Mouse (Mus musculus): ENCODE results near the gene Znrf2. TPM values are rescaled to one million over a fixed set of nuclear protein-coding genes. Genes with fewer than 3 reads are reported as not detected.

Znrf2 gene
- polyA plus RNA-seq, 1 experiment from 2014 or later = 2.3 TPM

DNA sequence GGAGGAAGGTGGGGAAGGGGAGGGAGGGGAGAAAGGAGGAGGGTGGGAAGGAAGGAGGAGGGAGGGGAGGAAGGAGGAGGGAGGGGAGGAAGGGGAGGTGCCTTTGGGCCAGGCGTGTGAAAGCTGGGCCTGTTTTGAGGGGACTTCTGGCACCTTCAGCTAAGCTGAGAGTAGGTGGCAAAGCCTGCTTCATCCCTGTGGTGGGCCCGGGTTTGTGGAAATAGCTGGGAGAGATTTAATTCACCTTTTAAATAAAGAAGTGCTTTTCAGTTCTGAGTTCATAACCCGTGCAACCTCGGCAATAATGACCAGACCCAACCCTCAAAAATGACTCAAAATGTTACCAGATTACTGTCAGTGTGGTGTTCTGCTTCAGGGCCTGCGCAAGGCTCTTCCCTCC, 116.5 kb downstream of the Znrf2 start:
- DNase-seq (ENCODE audit: low spot score) (no peak), ATAC-seq (ENCODE audit: insufficient number of reproducible peaks, low FRiP score, low TSS enrichment, low read depth) (no peak)
- Histone ChIP-seq H3K9me3 (ENCODE audit: control insufficient read depth, low read length) (no peaks in the 10 kb centered on the region), H3K9ac (ENCODE audit: low read length) (no peak overlapping the region), H3K36me3 (ENCODE audit: control insufficient read depth, insufficient read depth, low read length) (no peaks in the 10 kb centered on the region), H3K27ac (replicated peaks; ENCODE audit: low read depth, low read length) (no peak overlapping the region), H3K4me1 (ENCODE audit: control insufficient read depth, insufficient read depth, low read length) (no peaks in the 10 kb centered on the region), H3K4me2 (ENCODE audit: low read depth, severe bottlenecking) (no peak overlapping the region), H3K27me3 (ENCODE audit: control insufficient read depth, insufficient read depth, low read length) (no peaks in the 10 kb centered on the region), H3K4me3 (ENCODE audit: low read depth, low read length) (no peak overlapping the region)
- WGBS = 78% methylated on average over 5 of the region's 5 CpGs

GRCm38 (mm10) chr6:54933866-54934265, 117.2 kb downstream of the Znrf2 start:
- H3K9me3 ChIP-seq (ENCODE audit: control insufficient read depth, low read length) = no peaks in the 10 kb centered on the region
- no peaks in the 10 kb centered on the region for H3K27me3 ChIP-seq (ENCODE audit: control insufficient read depth, insufficient read depth, low read length)
- no peak overlapping the region for H3K4me2 ChIP-seq (ENCODE audit: low read depth, severe bottlenecking)
- ATAC-seq (ENCODE audit: insufficient number of reproducible peaks, low FRiP score, low TSS enrichment, low read depth) (no peak), DNase-seq (ENCODE audit: low spot score) (no peak)
- H3K4me3 ChIP-seq (ENCODE audit: low read depth, low read length) = no peak overlapping the region
- no peak overlapping the region for H3K27ac ChIP-seq (replicated peaks; ENCODE audit: low read depth, low read length)
- WGBS = 80% methylated on average over 3 of the region's 3 CpGs
- H3K9ac ChIP-seq (ENCODE audit: low read length) = no peak overlapping the region
- no peaks in the 10 kb centered on the region for H3K4me1 ChIP-seq (ENCODE audit: control insufficient read depth, insufficient read depth, low read length)
- H3K36me3 ChIP-seq (ENCODE audit: control insufficient read depth, insufficient read depth, low read length) = no peaks in the 10 kb centered on the region

DNA sequence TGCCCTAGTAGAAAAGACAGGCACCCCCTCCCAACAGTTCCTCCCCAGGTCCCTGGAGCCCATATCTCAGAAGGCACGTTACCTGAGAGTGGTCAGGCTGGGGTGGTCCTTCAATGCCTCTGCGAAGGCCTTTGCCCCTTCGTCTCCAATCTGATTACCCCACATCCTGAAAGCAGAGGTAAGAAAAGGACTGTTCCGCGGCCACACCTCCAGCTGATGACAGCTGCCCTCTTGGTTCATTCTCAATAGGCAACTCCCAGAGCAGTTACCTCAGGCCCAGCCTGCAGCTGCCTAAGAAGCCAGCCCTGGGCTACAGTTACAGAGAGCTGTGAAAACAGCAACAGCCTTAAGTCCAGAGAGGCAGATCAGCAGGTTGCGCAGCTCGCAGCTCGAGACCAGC, 117.6 kb downstream of the Znrf2 start:
- H3K27ac ChIP-seq (replicated peaks; ENCODE audit: low read depth, low read length) = no peak overlapping the region
- 92% methylated on average over 8 of the region's 8 CpGs for WGBS
- no peak overlapping the region for H3K4me3 ChIP-seq (ENCODE audit: low read depth, low read length)
- no peaks in the 10 kb centered on the region for H3K9me3 ChIP-seq (ENCODE audit: control insufficient read depth, low read length)
- no peaks in the 10 kb centered on the region for H3K27me3 ChIP-seq (ENCODE audit: control insufficient read depth, insufficient read depth, low read length)
- H3K36me3 ChIP-seq (ENCODE audit: control insufficient read depth, insufficient read depth, low read length) = no peaks in the 10 kb centered on the region
- DNase-seq (ENCODE audit: low spot score) (no peak), ATAC-seq (ENCODE audit: insufficient number of reproducible peaks, low FRiP score, low TSS enrichment, low read depth) (no peak)
- H3K9ac ChIP-seq (ENCODE audit: low read length) = no peak overlapping the region
- H3K4me2 ChIP-seq (ENCODE audit: low read depth, severe bottlenecking) = no peak overlapping the region
- H3K4me1 ChIP-seq (ENCODE audit: control insufficient read depth, insufficient read depth, low read length) = no peaks in the 10 kb centered on the region

- no peak overlapping the region for H3K4me3 ChIP-seq (ENCODE audit: low read depth, low read length)
- ATAC-seq (ENCODE audit: insufficient number of reproducible peaks, low FRiP score, low TSS enrichment, low read depth) (no peak), DNase-seq (ENCODE audit: low spot score) (no peak)
- H3K36me3 ChIP-seq (ENCODE audit: control insufficient read depth, insufficient read depth, low read length) = no peaks in the 10 kb centered on the region
- no peaks in the 10 kb centered on the region for H3K4me1 ChIP-seq (ENCODE audit: control insufficient read depth, insufficient read depth, low read length)
- H3K9ac ChIP-seq (ENCODE audit: low read length) = no peak overlapping the region
- WGBS = 83% methylated on average over 5 of the region's 5 CpGs
- H3K9me3 ChIP-seq (ENCODE audit: control insufficient read depth, low read length) = no peaks in the 10 kb centered on the region
- no peak overlapping the region for H3K27ac ChIP-seq (replicated peaks; ENCODE audit: low read depth, low read length)
- no peaks in the 10 kb centered on the region for H3K27me3 ChIP-seq (ENCODE audit: control insufficient read depth, insufficient read depth, low read length)
- no peak overlapping the region for H3K4me2 ChIP-seq (ENCODE audit: low read depth, severe bottlenecking)
Measured at GRCm38 (mm10) chr6:54934930-54935329, 118.2 kb downstream of the Znrf2 start.

DNA sequence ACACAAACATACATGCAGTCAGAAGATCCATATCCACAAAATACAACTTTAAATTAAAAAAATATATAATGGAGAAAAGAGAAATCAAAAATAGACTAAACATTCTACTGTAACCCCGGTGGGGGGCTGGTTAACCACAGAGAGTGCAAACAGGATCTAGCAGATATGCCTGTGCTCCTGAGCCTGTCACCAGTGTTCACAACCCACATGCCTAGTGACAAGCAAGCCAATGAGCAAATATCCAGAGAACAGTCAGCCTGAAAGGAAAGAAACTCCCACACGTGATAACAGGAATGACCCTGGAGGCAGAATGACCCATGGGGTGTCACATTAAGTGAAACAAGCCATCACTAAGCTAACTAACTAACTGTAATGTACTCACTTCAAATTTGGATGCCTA, 119.8 kb downstream of the Znrf2 start:
- WGBS = 74% methylated on average over 2 of the region's 2 CpGs
- no peak for ATAC-seq (ENCODE audit: insufficient number of reproducible peaks, low FRiP score, low TSS enrichment, low read depth)

DNA sequence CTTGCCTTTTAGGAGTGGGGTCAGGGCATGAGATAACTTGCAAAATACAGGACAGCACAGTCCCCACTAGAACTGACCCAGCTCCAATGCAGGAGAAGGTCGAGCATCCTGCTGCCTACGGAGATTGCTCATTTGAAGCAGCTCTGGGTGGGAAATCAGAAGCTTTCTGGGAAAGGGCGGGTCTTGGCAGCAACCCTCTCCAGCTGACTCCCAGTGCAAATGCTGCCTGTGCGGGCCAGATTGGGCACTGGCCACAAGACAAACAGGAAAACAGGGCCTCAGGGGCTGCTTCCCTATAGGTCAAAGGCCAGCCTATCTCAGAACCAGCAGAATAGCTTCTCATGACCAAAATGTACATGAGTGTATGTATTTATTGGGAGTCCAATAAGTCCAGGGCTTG, 122.9 kb downstream of the Znrf2 start:
- Histone ChIP-seq H3K9me3 (ENCODE audit: control insufficient read depth, low read length) (no peaks in the 10 kb centered on the region), H3K4me2 (ENCODE audit: low read depth, severe bottlenecking) (no peak overlapping the region), H3K36me3 (ENCODE audit: control insufficient read depth, insufficient read depth, low read length) (no peaks in the 10 kb centered on the region), H3K27me3 (ENCODE audit: control insufficient read depth, insufficient read depth, low read length) (peaks cover 11% of the 10 kb centered on the region), H3K4me3 (ENCODE audit: low read depth, low read length) (no peak overlapping the region), H3K4me1 (ENCODE audit: control insufficient read depth, insufficient read depth, low read length) (no peaks in the 10 kb centered on the region), H3K27ac (replicated peaks; ENCODE audit: low read depth, low read length) (no peak overlapping the region), H3K9ac (ENCODE audit: low read length) (no peak overlapping the region)
- 69% methylated on average over 4 of the region's 4 CpGs for WGBS
- ATAC-seq (ENCODE audit: insufficient number of reproducible peaks, low FRiP score, low TSS enrichment, low read depth) = no peak
- no peak for DNase-seq (ENCODE audit: low spot score)

More for the DNA sequence above, 119.8 kb downstream of the Znrf2 start:
- H3K9ac ChIP-seq (ENCODE audit: low read length) = no peak overlapping the region
- H3K27ac ChIP-seq (replicated peaks; ENCODE audit: low read depth, low read length) = no peak overlapping the region
- no peak overlapping the region for H3K4me2 ChIP-seq (ENCODE audit: low read depth, severe bottlenecking)
- H3K27me3 ChIP-seq (ENCODE audit: control insufficient read depth, insufficient read depth, low read length) = no peaks in the 10 kb centered on the region
- H3K4me1 ChIP-seq (ENCODE audit: control insufficient read depth, insufficient read depth, low read length) = no peaks in the 10 kb centered on the region
- H3K9me3 ChIP-seq (ENCODE audit: control insufficient read depth, low read length) = no peaks in the 10 kb centered on the region
- no peaks in the 10 kb centered on the region for H3K36me3 ChIP-seq (ENCODE audit: control insufficient read depth, insufficient read depth, low read length)
- H3K4me3 ChIP-seq (ENCODE audit: low read depth, low read length) = no peak overlapping the region
- no peak for DNase-seq (ENCODE audit: low spot score)

GRCm38 (mm10) chr6:54940126-54940525, 123.4 kb downstream of the Znrf2 start:
- Histone ChIP-seq H3K27me3 (ENCODE audit: control insufficient read depth, insufficient read depth, low read length) (peaks cover 12% of the 10 kb centered on the region), H3K4me2 (ENCODE audit: low read depth, severe bottlenecking) (no peak overlapping the region), H3K9me3 (ENCODE audit: control insufficient read depth, low read length) (no peaks in the 10 kb centered on the region), H3K9ac (ENCODE audit: low read length) (no peak overlapping the region), H3K4me1 (ENCODE audit: control insufficient read depth, insufficient read depth, low read length) (no peaks in the 10 kb centered on the region), H3K4me3 (ENCODE audit: low read depth, low read length) (no peak overlapping the region), H3K27ac (replicated peaks; ENCODE audit: low read depth, low read length) (no peak overlapping the region), H3K36me3 (ENCODE audit: control insufficient read depth, insufficient read depth, low read length) (no peaks in the 10 kb centered on the region)
- DNase-seq (ENCODE audit: low spot score) = no peak
- no peak for ATAC-seq (ENCODE audit: insufficient number of reproducible peaks, low FRiP score, low TSS enrichment, low read depth)
- WGBS = 83% methylated on average over 7 of the region's 7 CpGs

DNA sequence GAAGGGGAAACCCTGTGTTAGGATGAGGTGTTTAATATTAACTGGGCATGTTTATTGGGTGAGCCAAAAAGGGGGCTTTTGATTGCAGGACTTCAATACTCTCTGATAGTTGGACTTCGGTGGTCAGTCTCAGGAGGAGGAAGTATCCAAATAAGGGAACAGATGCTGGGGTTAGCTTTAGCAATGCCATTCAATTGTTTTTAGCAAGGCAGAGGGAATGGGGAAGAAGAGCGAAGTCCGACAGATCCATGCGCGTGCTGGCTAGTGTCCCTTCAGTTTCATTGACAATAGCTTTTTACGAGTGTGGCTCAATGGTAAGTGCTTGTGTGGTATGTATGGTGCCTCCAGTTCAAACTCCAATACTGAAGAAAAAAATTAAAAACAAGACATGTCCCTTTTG, 124.4 kb downstream of the Znrf2 start:
- 92% methylated on average over 6 of the region's 6 CpGs for WGBS
- Histone ChIP-seq H3K36me3 (ENCODE audit: control insufficient read depth, insufficient read depth, low read length) (no peaks in the 10 kb centered on the region), H3K9me3 (ENCODE audit: control insufficient read depth, low read length) (no peaks in the 10 kb centered on the region), H3K4me2 (ENCODE audit: low read depth, severe bottlenecking) (no peak overlapping the region), H3K4me1 (ENCODE audit: control insufficient read depth, insufficient read depth, low read length) (no peaks in the 10 kb centered on the region), H3K9ac (ENCODE audit: low read length) (no peak overlapping the region), H3K27me3 (ENCODE audit: control insufficient read depth, insufficient read depth, low read length) (peaks cover 15% of the 10 kb centered on the region), H3K27ac (replicated peaks; ENCODE audit: low read depth, low read length) (no peak overlapping the region), H3K4me3 (ENCODE audit: low read depth, low read length) (no peak overlapping the region)
- DNase-seq (ENCODE audit: low spot score) (no peak), ATAC-seq (ENCODE audit: insufficient number of reproducible peaks, low FRiP score, low TSS enrichment, low read depth) (no peak)

Data from limb, embryonic 11.5 days (tissue).